Mouse (Mus musculus) midbrain, embryonic 10.5 days (tissue): Measurements from ENCODE around the gene Hyal1. TPM values are rescaled to one million over a fixed set of nuclear protein-coding genes. Genes with fewer than 3 reads are reported as not detected.

ENCODE experiments used
- DNase-seq: peaks from one replicate; pipeline ENCODE4 v3.0.0-alpha.2; 2017; ENCODE audit warnings: low spot score
- H3K27ac ChIP-seq: fragments of 300-500 bp; sonication (generic); replicated peaks from 2 replicates; pipeline ENCODE4 v1.5.1; 2016; ENCODE audit warnings: mild to moderate bottlenecking
- H3K27me3 ChIP-seq: fragments of 300-500 bp; sonication (generic); 2 replicates; pipeline ENCODE4 v1.6.1; 2016; ENCODE audit warnings: low read depth, mild to moderate bottlenecking; ENCODE audit not compliant: poor library complexity, severe bottlenecking
- H3K36me3 ChIP-seq: fragments of 300-500 bp; sonication (generic); 2 replicates; pipeline ENCODE4 v1.6.1; 2016; ENCODE audit warnings: mild to moderate bottlenecking, moderate library complexity
- H3K4me1 ChIP-seq: fragments of 300-500 bp; sonication (generic); 2 replicates; pipeline ENCODE4 v1.6.1; 2016
- H3K4me3 ChIP-seq: fragments of 300-500 bp; sonication (generic); 2 replicates; pipeline ENCODE4 v1.5.1; 2016; ENCODE audit warnings: mild to moderate bottlenecking, moderate library complexity
- H3K9me3 ChIP-seq: fragments of 300-500 bp; sonication (generic); replicated peaks from 2 replicates; pipeline ENCODE4 v1.6.1; 2016; ENCODE audit warnings: mild to moderate bottlenecking
- WGBS: fragments of 180-500 bp; shearing (Covaris S2); methylation state at CpG from one replicate; pipeline ENCODE4 v1.1.7; 2016; 5-methylcytosine and 5-hydroxymethylcytosine counted together
- polyA plus RNA-seq: library from polyadenylated mRNA; unstranded; fragments of >200 nt; fragmentation: Nextera tagmentation; extraction: Ambion mirVana; gene quantifications from 2 replicates; pipeline ENCODE4 v1.2.1, GENCODE M21; 2016

The Hyal1 gene
- polyA plus RNA-seq, 1 experiment from 2014 or later = 6.8 TPM

DNA sequence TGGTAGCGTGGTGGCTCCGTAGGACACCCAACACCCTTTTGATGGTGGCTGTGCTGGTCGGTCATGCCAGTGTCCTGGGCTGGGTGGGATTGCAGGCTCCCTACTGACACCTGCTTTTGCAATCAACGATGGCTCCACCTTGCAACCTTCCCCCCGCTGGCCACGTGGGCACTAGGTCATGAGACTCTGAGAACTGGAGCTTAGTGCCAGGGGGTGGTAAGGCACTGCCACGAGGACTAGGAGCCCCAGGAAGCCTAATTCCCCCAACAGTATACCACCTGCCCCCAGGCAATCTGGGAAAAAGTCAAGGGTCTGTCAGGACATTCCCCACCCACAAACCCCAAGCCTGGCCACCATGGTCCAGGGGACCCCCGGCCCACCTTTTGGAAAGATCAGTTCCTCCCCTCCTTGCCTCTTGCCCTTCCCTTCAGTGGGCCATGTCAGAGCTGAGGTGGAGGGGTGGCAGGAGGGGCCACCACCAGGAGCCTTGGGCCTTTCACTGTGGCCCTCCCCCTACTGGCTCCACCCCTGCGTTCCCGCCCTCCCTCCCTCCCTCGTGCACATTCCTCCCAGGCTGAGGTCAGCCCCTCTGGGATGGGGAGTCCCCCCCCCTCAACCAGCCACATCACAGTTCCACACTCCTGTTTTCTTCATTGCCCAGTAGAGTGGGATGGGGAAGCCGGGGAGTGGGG is 32.2 kb downstream of the Hyal1 start, which contains the start of gene Sema3b:
Gene Sema3b, minus strand, starts transcription at position 489 of the 692 bp plus-strand sequence.
- Histone ChIP-seq H3K27me3 (peaks cover 19% of the 10 kb centered on the region), H3K4me1 (peaks cover 96% of the 10 kb centered on the region), H3K36me3 (peaks cover 4% of the 10 kb centered on the region), H3K4me3 (peak within 1 kb of the TSS; percentile 20; the same call in 1 of the 2 replicates), H3K27ac (peak within 1 kb of the TSS; percentile 83), H3K9me3 (no peaks in the 10 kb centered on the region)
- 41% methylated on average over 12 of the region's 12 CpGs for WGBS
- no peak for DNase-seq

DNA sequence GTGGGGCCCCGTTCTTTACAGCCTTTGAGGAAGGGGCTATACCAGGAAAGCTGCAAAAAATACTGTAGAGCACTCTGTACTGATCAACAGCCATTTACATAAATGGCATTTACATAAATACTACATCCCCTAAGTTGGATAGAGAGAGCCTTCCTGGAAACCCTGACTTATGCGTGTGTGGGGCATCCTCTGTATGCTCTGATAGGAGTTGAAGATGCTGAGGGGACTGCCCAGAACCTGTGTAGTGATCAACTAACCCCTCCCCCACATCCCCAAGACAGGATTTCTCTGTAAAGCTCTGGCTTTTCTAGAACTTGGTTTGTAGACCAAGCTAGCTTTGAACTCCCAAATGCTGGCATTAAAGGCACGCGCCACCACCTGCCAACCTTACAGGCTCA is 32.7 kb downstream of the Hyal1 start:
- no peak for DNase-seq
- Histone ChIP-seq H3K9me3 (no peaks in the 10 kb centered on the region), H3K27me3 (peaks cover 16% of the 10 kb centered on the region), H3K27ac (peak overlapping the region; percentile 83), H3K4me3 (peak overlapping the region; percentile 20; the same call in 1 of the 2 replicates), H3K4me1 (peaks cover 96% of the 10 kb centered on the region), H3K36me3 (peaks cover 10% of the 10 kb centered on the region)
- WGBS = 68% methylated on average over 4 of the region's 4 CpGs

DNA sequence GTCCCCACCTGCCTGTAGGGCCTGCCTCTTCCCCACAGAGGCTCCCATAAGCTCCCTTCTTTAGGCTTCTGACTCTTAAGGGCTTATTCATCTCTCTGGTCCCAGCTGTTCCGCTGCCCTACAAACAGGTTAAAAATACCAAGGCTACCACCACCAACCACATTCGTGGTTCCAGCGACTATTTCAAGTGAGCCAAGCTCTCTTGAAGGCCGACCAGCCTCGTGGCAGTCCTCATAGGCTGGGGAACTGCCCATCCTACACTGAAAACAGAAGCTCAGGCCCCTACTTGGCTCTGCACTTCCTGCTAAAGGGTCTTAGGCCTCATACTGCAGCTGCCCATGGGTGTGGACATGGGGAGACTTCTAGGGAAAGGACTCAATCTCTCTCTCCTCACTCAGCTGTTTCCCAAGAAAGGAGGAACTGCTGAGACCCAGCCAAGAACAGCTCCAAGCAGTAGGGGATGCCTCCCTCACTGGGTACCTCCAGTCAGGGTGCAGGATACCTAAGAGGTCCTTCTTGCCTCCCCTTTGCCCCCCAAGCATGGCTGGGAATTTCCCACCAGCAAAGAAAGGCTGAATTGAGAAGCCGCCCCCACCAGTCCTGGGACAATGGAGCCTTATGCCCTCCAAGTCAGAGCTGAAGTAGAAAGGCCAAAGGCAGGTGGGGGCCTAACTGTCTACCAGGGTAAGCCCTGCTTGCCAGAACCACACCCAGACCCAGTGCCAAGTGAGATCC is 34.9 kb downstream of the Hyal1 start:
- WGBS = 82% methylated on average over 6 of the region's 6 CpGs
- Histone ChIP-seq H3K27me3 (peaks cover 6% of the 10 kb centered on the region), H3K36me3 (peaks cover 32% of the 10 kb centered on the region), H3K9me3 (no peaks in the 10 kb centered on the region), H3K27ac (peak overlapping the region; percentile 95), H3K4me3 (peak overlapping the region; percentile 50), H3K4me1 (peaks cover 95% of the 10 kb centered on the region)
- no peak for DNase-seq

DNA sequence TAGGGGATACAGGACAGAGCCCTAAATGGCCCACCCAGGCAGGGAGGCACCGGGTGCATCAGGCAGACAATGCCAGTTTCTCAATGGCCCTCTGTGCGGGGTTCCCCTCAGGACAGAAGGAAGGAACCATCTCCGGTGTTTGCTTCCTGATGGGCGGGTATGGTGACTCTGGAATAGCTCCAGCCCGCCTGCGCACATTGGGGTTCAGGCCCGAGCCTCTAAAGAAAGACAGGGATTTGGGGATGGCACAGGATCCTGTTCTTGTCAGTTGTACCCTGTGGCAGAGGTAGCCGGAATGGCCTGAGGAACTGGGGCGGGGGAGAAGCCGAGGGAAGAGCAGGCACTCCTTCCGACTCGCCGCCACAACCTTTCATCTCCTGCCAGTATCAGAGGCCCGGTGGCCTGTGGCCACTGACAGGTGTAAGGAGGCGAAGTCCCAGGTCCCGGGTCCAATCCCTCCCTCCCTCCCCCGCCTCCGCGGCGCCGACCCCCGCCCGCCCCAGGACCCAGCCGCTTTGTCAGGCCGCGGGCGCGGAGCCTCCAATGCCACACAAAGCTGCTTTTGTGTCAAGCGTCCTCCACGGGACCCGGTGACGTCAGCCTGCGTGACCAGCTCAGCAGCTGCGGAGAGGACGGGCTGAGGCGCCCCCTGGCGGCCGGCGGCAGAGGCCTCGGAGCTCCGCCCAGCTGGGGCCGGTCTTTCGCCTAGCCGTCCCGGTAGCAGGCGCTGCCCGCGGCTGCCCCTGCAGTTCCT is 35.6 kb downstream of the Hyal1 start:
- no peaks in the 10 kb centered on the region for H3K27me3 ChIP-seq
- H3K4me3 ChIP-seq = peak overlapping the region; percentile 50
- WGBS = 4% methylated on average over 48 of the region's 48 CpGs
- peak; percentile 99 for DNase-seq
- peaks cover 88% of the 10 kb centered on the region for H3K4me1 ChIP-seq
- peaks cover 39% of the 10 kb centered on the region for H3K36me3 ChIP-seq
- H3K9me3 ChIP-seq = no peaks in the 10 kb centered on the region
- H3K27ac ChIP-seq = peak overlapping the region; percentile 95

DNA sequence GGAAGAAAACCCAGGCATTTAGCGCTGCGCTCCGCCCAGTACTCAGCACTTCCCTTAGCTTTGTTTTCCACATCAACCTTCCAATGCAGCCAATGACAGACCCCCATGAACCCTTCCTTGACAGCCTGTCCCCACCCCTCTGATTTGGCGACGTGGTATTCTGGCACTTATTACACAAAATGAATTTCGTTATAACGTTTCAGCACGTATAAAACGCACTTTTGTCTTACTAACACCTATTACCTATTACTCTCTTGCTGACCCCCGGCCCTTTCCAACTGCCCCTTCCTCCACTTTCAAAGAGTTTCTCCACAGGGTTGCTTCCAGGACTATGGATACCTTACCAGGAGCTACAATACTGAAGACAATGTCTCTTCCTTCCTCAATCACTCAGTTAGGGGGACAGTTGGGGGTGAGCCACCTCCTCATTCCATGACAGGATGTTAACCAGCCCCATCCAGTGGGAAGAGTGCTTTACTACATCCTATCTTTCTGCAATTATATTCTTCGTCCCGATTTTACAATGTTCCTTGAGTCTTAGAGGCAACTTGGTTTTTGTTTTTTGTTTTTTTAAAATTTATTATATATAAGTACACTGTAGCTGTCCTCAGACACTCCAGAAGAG is 36.3 kb downstream of the Hyal1 start:
- Histone ChIP-seq H3K4me1 (peaks cover 81% of the 10 kb centered on the region), H3K36me3 (peaks cover 46% of the 10 kb centered on the region), H3K4me3 (peak overlapping the region; percentile 50), H3K27me3 (no peaks in the 10 kb centered on the region), H3K27ac (peak overlapping the region; percentile 95), H3K9me3 (no peaks in the 10 kb centered on the region)
- DNase-seq = no peak
- WGBS = 14% methylated on average over 12 of the region's 12 CpGs

DNA sequence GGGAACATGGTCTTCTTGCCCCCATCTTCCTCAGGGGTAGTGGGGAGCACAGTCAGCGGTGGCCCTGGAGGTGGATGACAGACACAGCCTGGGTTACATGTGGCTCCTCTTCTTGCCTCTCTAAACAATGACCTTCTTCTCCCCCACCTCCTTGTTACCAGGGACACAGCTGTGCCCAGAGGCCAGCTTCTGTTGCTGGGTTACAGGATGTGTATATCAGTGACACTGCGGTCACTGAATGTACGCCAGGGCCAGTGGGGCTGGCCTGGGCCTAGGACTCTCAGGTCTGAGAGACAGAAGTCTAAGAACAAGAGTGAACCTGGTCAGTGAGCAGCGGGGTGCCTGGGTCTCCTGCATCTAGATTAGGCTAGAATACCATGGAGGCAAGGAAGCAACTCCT is 38.3 kb downstream of the Hyal1 start:
- peak overlapping the region; percentile 77 for H3K27ac ChIP-seq
- peaks cover 66% of the 10 kb centered on the region for H3K36me3 ChIP-seq
- 80% methylated on average over 4 of the region's 4 CpGs for WGBS
- no peaks in the 10 kb centered on the region for H3K9me3 ChIP-seq
- no peaks in the 10 kb centered on the region for H3K27me3 ChIP-seq
- no peak overlapping the region for H3K4me3 ChIP-seq
- DNase-seq = no peak
- H3K4me1 ChIP-seq = peaks cover 61% of the 10 kb centered on the region

DNA sequence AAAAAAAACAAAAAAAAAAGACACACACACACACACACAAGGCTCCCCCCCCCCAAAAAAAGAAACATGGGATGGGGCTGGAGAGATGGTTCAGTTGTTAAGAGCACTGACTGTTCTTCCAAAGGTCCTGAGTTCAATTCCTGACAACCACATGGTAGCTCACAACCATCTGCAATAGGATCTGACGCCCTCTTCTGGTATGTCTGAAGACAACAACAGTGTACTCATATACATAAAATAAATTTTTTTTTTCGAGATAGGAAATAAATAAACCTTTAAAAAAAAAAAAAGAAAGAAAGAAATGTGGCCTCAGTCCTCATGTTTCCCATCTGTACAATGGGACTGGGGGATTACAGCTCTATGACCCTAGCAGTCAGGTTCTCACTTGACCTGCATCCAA is 40.7 kb downstream of the Hyal1 start:
- WGBS = 76% methylated on average over 2 of the region's 2 CpGs
- H3K9me3 ChIP-seq = no peaks in the 10 kb centered on the region
- H3K27ac ChIP-seq = no peak overlapping the region
- no peak overlapping the region for H3K4me3 ChIP-seq
- no peak for DNase-seq
- peaks cover 41% of the 10 kb centered on the region for H3K4me1 ChIP-seq
- H3K27me3 ChIP-seq = no peaks in the 10 kb centered on the region
- peaks cover 89% of the 10 kb centered on the region for H3K36me3 ChIP-seq

DNA sequence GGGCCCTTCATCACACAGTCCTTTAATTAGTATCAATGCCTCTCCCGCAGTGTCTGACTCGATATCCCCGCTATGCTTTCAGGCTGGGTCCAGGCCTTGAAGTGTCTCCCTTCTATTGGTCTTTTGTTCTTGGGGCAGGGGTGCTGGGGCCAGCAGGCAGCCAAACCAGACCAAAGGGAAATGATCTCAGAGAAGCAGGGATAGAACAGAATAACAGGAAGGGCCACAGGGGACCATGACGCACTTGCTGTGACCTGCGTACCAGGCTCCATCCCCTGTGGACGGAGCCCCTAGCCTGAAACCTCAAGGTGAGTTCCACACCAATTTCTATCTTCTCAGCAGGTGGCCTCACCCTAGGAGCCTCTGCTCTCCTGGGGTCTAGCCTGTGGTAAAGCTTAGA is 41.4 kb downstream of the Hyal1 start:
- Histone ChIP-seq H3K27me3 (no peaks in the 10 kb centered on the region), H3K4me3 (no peak overlapping the region), H3K9me3 (no peaks in the 10 kb centered on the region), H3K4me1 (peaks cover 34% of the 10 kb centered on the region), H3K36me3 (peaks cover 95% of the 10 kb centered on the region), H3K27ac (no peak overlapping the region)
- 93% methylated on average over 6 of the region's 6 CpGs for WGBS
- DNase-seq = no peak

DNA sequence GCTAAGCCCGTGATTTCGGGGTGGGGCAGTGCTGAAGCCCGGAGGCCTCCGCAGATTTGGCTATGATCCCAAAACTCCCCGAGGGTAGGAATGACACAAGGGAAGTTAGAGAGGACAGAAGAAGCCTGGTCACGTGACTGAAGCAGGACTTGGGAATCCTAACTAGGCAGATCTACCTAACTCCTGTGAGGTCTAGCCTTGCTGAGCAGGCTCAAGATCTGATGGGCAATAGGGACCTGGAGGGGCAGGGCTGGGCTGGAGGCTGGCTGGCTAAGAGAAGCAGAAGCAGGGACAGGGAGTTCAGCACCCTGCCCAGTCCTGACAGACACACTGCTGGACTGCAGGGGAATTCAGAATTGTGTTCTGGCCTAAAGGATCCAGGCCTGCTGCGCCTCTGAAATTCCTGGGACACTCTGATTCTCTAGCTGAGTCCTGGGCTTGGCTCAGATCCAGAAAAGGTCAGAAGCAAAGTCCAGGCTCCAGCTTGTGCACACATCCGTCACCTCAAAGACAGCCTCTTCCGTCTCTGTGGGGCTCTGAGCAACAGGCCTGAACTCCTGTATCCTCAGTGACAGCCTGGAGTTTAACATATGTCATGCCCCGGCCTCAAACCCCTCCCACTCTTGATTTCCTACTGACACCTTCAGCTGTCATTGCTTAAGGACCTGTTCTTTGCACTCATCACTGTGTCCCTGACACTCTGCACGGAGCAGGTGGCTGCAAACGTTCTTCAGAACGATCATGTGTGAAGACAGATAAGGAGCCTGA is 42.2 kb downstream of the Hyal1 start:
- H3K27ac ChIP-seq = no peak overlapping the region
- no peaks in the 10 kb centered on the region for H3K27me3 ChIP-seq
- no peaks in the 10 kb centered on the region for H3K9me3 ChIP-seq
- WGBS = 89% methylated on average over 13 of the region's 13 CpGs
- H3K4me1 ChIP-seq = peaks cover 27% of the 10 kb centered on the region
- no peak overlapping the region for H3K4me3 ChIP-seq
- DNase-seq = no peak
- peaks cover 99% of the 10 kb centered on the region for H3K36me3 ChIP-seq

DNA sequence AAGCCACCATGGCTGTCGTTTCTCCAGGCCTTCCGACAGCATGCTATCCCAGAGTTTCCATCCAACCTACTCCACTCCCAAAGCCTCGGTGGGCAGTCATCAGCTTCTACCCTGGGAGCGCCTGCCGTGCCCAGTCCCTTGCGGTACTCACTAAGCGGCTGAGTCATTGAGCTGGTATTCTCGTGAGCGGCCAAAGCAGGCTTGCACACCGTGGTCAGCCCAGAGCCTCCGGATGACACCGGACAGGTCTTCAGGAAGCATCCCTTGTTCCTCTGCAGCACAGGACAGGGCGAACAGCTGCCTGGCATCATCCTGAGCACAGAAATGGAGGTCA is 42.8 kb downstream of the Hyal1 start:
- WGBS = 90% methylated on average over 13 of the region's 13 CpGs
- Histone ChIP-seq H3K9me3 (no peaks in the 10 kb centered on the region), H3K27ac (no peak overlapping the region), H3K4me3 (no peak overlapping the region), H3K36me3 (peaks cover 99% of the 10 kb centered on the region), H3K4me1 (peaks cover 27% of the 10 kb centered on the region), H3K27me3 (no peaks in the 10 kb centered on the region)
- no peak for DNase-seq

DNA sequence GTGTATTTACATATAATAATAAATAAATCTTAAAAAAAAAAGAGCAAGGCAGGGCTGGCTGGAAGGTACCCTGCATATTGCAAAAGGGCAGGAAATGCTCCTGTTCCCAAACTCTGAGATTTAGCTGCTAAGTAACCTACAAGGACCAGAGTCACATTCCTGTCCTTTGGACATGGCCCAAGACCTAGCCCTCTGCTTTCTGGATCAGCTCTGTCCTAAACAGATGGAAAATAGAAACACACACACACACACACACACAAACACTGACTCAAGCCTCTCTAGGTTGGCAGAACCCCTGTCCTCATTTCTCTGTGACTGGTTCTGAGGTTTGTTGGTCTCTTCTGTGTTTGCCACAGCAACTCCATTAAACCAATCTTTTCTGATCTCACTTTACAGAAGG is 44.2 kb downstream of the Hyal1 start:
- H3K4me1 ChIP-seq = peaks cover 27% of the 10 kb centered on the region
- H3K4me3 ChIP-seq = no peak overlapping the region
- DNase-seq = no peak
- H3K27me3 ChIP-seq = no peaks in the 10 kb centered on the region
- H3K36me3 ChIP-seq = peaks cover 99% of the 10 kb centered on the region
- H3K27ac ChIP-seq = no peak overlapping the region
- H3K9me3 ChIP-seq = no peaks in the 10 kb centered on the region

DNA sequence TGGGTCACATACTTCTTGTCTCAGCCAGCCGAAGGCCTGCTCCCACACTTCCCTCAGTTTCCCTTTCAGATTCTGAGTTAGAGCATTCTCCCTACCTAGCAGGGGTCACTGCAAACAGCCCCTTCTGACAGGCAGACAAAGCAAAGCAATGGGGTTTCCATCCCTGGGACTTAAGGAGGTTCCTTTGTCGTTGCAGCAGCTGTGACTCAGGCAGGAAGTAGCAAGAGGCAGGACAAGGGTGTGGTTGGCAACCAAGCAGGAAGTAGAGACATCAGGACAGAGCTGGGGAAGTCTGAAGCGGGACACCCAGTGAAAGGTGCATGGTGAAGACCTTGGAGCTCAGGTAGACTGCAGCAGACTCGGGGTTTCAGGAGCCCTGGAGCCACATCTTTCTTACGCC is 47.8 kb downstream of the Hyal1 start:
- 73% methylated on average over 5 of the region's 5 CpGs for WGBS
- Histone ChIP-seq H3K9me3 (no peaks in the 10 kb centered on the region), H3K4me1 (peaks cover 57% of the 10 kb centered on the region), H3K27me3 (no peaks in the 10 kb centered on the region), H3K36me3 (peaks cover 91% of the 10 kb centered on the region), H3K27ac (peak overlapping the region; percentile 98), H3K4me3 (no peak overlapping the region)
- DNase-seq = no peak
